Mouse (Mus musculus): ENCODE results near the gene Adprhl2.

GRCm38 (mm10) chr4:126286492-126286891 is 35.0 kb downstream of the Adprhl2 start, which contains the start of gene Col8a2:
- no peak for TF ChIP-seq POLR2A (IDR thresholded peaks at IDR 0.05; ENCODE audit: borderline replicate concordance, extremely low read depth, insufficient read depth, insufficient read length, poor library complexity, severe bottlenecking)
- no peak for TF ChIP-seq CTCF (IDR thresholded peaks at IDR 0.05; ENCODE audit: borderline replicate concordance, extremely low read depth, insufficient read depth, insufficient read length)
